Mouse (Mus musculus) CH12.LX (cell line): ENCODE measurements at regions not wholly inside any gene's neighbourhood (a gene's known extent, or its start where the extent isn't known, plus 50 kb on each side); places are given as distances from the start of the nearest gene placed in this dataset.

Source experiments
- CTCF ChIP-seq, 2 experiments: IDR thresholded peaks in 1 of 2; conservative IDR thresholded peaks in 1 of 2; 2 replicates each; pipeline ENCODE4 v1.5.1; 2011 to 2012; ENCODE audit warnings: low read depth in 2 of 2, low read length in 2 of 2, improper control_type of control experiment in 1 of 2, inconsistent platforms in 1 of 2, mild to moderate bottlenecking in 1 of 2, moderate library complexity in 1 of 2
- HCFC1 ChIP-seq: IDR thresholded peaks from 2 replicates; pipeline ENCODE4 v1.6.1; 2012; ENCODE audit warnings: low read depth, mild to moderate bottlenecking, inconsistent platforms, low read length, improper control_type of control experiment
- POLR2A ChIP-seq: IDR thresholded peaks from 2 replicates; pipeline ENCODE4 v1.6.1; 2011; ENCODE audit warnings: low read depth, mild to moderate bottlenecking, improper control_type of control experiment, low read length
- POLR2AphosphoS2 ChIP-seq: IDR thresholded peaks from 2 replicates; pipeline ENCODE4 v1.6.1; 2011; ENCODE audit warnings: low read depth, low read length, improper control_type of control experiment
- USF2 ChIP-seq: conservative IDR thresholded peaks from 2 replicates; pipeline ENCODE4 v1.6.1; 2011; ENCODE audit warnings: low read depth, low read length, improper control_type of control experiment

- no peak for TF ChIP-seq HCFC1
- TF ChIP-seq USF2: no peak
- TF ChIP-seq CTCF (conservative IDR thresholded peaks at IDR 0.05 in 1 of 2, IDR thresholded peaks at IDR 0.05 in 1 of 2; ENCODE audit: low read depth in 2 of 2, low read length in 2 of 2): peak; percentile 43 to 54
- TF ChIP-seq POLR2AphosphoS2: no peak
- no peak for TF ChIP-seq POLR2A
These were observed 537.1 kb upstream of the Gm19410 start for GRCm38 (mm10) chr8:35228449-35228848.
